Mouse (Mus musculus): ENCODE data around the gene Dnhd1. TPM values are rescaled to one million over a fixed set of nuclear protein-coding genes. Genes with fewer than 3 reads are reported as not detected.

Dnhd1 gene
- polyA plus RNA-seq, 1 experiment from 2014 or later: 2.8 TPM

GRCm38 (mm10) chr7:105761813-105762484 is 111.3 kb downstream of the Dnhd1 start:
- Histone ChIP-seq H3K9me3 (ENCODE audit: control insufficient read depth, low read length) (no peaks in the 10 kb centered on the region), H3K4me1 (ENCODE audit: control insufficient read depth, insufficient read depth, low read length) (no peaks in the 10 kb centered on the region), H3K4me3 (ENCODE audit: low read depth, low read length) (no peak overlapping the region), H3K27ac (ENCODE audit: low read depth, low read length) (no peak overlapping the region), H3K27me3 (ENCODE audit: control insufficient read depth, insufficient read depth, low read length) (no peaks in the 10 kb centered on the region), H3K4me2 (ENCODE audit: low read depth, low read length) (no peak overlapping the region), H3K9ac (replicated peaks; ENCODE audit: low read depth, low read length) (no peak overlapping the region), H3K36me3 (ENCODE audit: control insufficient read depth, insufficient read depth, low read length) (peaks cover 85% of the 10 kb centered on the region)
- ATAC-seq (ENCODE audit: low read depth): no peak
- WGBS: 22% methylated on average over 51 of the region's 51 CpGs

- peak; percentile 9; the same call in 1 of the 2 replicates for ATAC-seq (ENCODE audit: low read depth)
- WGBS: 19% methylated on average over 55 of the region's 55 CpGs
These were observed 112.1 kb downstream of the Dnhd1 start for GRCm38 (mm10) chr7:105762517-105763270.

GRCm38 (mm10) chr7:105764331-105764730 is 113.7 kb downstream of the Dnhd1 start:
- no peaks in the 10 kb centered on the region for H3K9me3 ChIP-seq (ENCODE audit: control insufficient read depth, low read length)
- WGBS: 84% methylated on average over 11 of the region's 11 CpGs

More at GRCm38 (mm10) chr7:105762517-105763270, 112.1 kb downstream of the Dnhd1 start:
- Histone ChIP-seq H3K4me3 (ENCODE audit: low read depth, low read length) (no peak overlapping the region), H3K36me3 (ENCODE audit: control insufficient read depth, insufficient read depth, low read length) (peaks cover 85% of the 10 kb centered on the region), H3K27ac (ENCODE audit: low read depth, low read length) (no peak overlapping the region), H3K9me3 (ENCODE audit: control insufficient read depth, low read length) (no peaks in the 10 kb centered on the region), H3K9ac (replicated peaks; ENCODE audit: low read depth, low read length) (no peak overlapping the region), H3K27me3 (ENCODE audit: control insufficient read depth, insufficient read depth, low read length) (no peaks in the 10 kb centered on the region), H3K4me1 (ENCODE audit: control insufficient read depth, insufficient read depth, low read length) (peaks cover 3% of the 10 kb centered on the region), H3K4me2 (ENCODE audit: low read depth, low read length) (no peak overlapping the region)

GRCm38 (mm10) chr7:105767729-105768165 is 117.1 kb downstream of the Dnhd1 start:
- H3K27ac ChIP-seq (ENCODE audit: low read depth, low read length): peak overlapping the region; percentile 40
- H3K36me3 ChIP-seq (ENCODE audit: control insufficient read depth, insufficient read depth, low read length): peaks cover 83% of the 10 kb centered on the region
- peak; percentile 5; the same call in 1 of the 2 replicates for ATAC-seq (ENCODE audit: low read depth)
- H3K4me2 ChIP-seq (ENCODE audit: low read depth, low read length): no peak overlapping the region
- WGBS: 16% methylated on average over 6 of the region's 6 CpGs
- H3K9ac ChIP-seq (replicated peaks; ENCODE audit: low read depth, low read length): no peak overlapping the region
- no peak overlapping the region for H3K4me3 ChIP-seq (ENCODE audit: low read depth, low read length)
- H3K9me3 ChIP-seq (ENCODE audit: control insufficient read depth, low read length): no peaks in the 10 kb centered on the region
- no peaks in the 10 kb centered on the region for H3K27me3 ChIP-seq (ENCODE audit: control insufficient read depth, insufficient read depth, low read length)
- H3K4me1 ChIP-seq (ENCODE audit: control insufficient read depth, insufficient read depth, low read length): peaks cover 19% of the 10 kb centered on the region

More at GRCm38 (mm10) chr7:105764331-105764730, 113.7 kb downstream of the Dnhd1 start:
- no peak for ATAC-seq (ENCODE audit: low read depth)
- Histone ChIP-seq H3K4me2 (ENCODE audit: low read depth, low read length) (no peak overlapping the region), H3K9ac (replicated peaks; ENCODE audit: low read depth, low read length) (no peak overlapping the region), H3K27me3 (ENCODE audit: control insufficient read depth, insufficient read depth, low read length) (no peaks in the 10 kb centered on the region), H3K4me1 (ENCODE audit: control insufficient read depth, insufficient read depth, low read length) (peaks cover 11% of the 10 kb centered on the region), H3K36me3 (ENCODE audit: control insufficient read depth, insufficient read depth, low read length) (peaks cover 76% of the 10 kb centered on the region), H3K4me3 (ENCODE audit: low read depth, low read length) (no peak overlapping the region), H3K27ac (ENCODE audit: low read depth, low read length) (no peak overlapping the region)

DNA sequence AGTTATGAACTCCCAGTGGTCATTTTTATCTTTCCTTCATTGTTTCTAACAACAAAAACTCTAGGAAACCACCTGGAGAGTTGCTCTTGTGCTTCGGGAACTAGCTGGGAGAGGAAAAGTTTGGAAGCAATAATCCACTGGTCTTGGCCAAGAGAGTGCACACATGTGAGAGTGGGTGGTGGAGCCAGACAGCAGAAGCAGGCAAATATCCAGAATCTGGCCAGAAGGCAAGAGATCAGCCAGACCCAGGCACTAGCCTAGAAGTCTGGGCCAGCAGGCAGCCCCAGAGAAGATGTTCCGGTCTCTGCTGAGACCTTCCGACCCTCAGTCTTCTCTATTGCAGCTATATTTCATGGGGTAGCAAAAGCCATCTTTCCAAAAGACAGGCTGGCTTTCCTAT is 119.3 kb downstream of the Dnhd1 start:
- no peak overlapping the region for H3K9ac ChIP-seq (replicated peaks; ENCODE audit: low read depth, low read length)
- no peaks in the 10 kb centered on the region for H3K27me3 ChIP-seq (ENCODE audit: control insufficient read depth, insufficient read depth, low read length)
- H3K36me3 ChIP-seq (ENCODE audit: control insufficient read depth, insufficient read depth, low read length): peaks cover 68% of the 10 kb centered on the region
- H3K4me1 ChIP-seq (ENCODE audit: control insufficient read depth, insufficient read depth, low read length): peaks cover 19% of the 10 kb centered on the region
- no peak for ATAC-seq (ENCODE audit: low read depth)
- no peak overlapping the region for H3K4me2 ChIP-seq (ENCODE audit: low read depth, low read length)
- no peak overlapping the region for H3K4me3 ChIP-seq (ENCODE audit: low read depth, low read length)
- H3K9me3 ChIP-seq (ENCODE audit: control insufficient read depth, low read length): no peaks in the 10 kb centered on the region
- WGBS: 94% methylated on average over 3 of the region's 3 CpGs
- H3K27ac ChIP-seq (ENCODE audit: low read depth, low read length): no peak overlapping the region

Other genes starting within 250 kb of the Dnhd1 start
- not detected in 2 replicates for gene Cnga4, start 246.3 kb upstream of the Dnhd1 start, polyA plus RNA-seq (2014; fragmentation: Nextera tagmentation; extraction: Ambion mirVana)
- gene Cckbr, start 225.1 kb upstream of the Dnhd1 start, polyA plus RNA-seq (2014; fragmentation: Nextera tagmentation; extraction: Ambion mirVana): 3.0 and 4.4 TPM in 2 replicates
- 21.2 and 33.3 TPM in 2 replicates for gene Cavin3, start 168.5 kb upstream of the Dnhd1 start, polyA plus RNA-seq (2014; fragmentation: Nextera tagmentation; extraction: Ambion mirVana)
- 93.8 and 98.1 TPM in 2 replicates for gene Smpd1, start 96.5 kb upstream of the Dnhd1 start, polyA plus RNA-seq (2014; fragmentation: Nextera tagmentation; extraction: Ambion mirVana)
- gene Apbb1, start 69.2 kb upstream of the Dnhd1 start, polyA plus RNA-seq (2014; fragmentation: Nextera tagmentation; extraction: Ambion mirVana): 220 and 224 TPM in 2 replicates
- 0.58 TPM in 1 of 2 replicates, not detected in the other for gene Hpx, start 50.7 kb upstream of the Dnhd1 start, polyA plus RNA-seq (2014; fragmentation: Nextera tagmentation; extraction: Ambion mirVana)
- gene Trim3, start 17.3 kb upstream of the Dnhd1 start, polyA plus RNA-seq (2014; fragmentation: Nextera tagmentation; extraction: Ambion mirVana): 92.3 and 93.1 TPM in 2 replicates
- gene Timm10b, start 10.8 kb upstream of the Dnhd1 start, polyA plus RNA-seq (2014; fragmentation: Nextera tagmentation; extraction: Ambion mirVana): 155 and 163 TPM in 2 replicates
- 84.7 and 87.5 TPM in 2 replicates for gene Arfip2, start 10.4 kb upstream of the Dnhd1 start, polyA plus RNA-seq (2014; fragmentation: Nextera tagmentation; extraction: Ambion mirVana)
- gene Gm45799, start 10.3 kb upstream of the Dnhd1 start, polyA plus RNA-seq (2014; fragmentation: Nextera tagmentation; extraction: Ambion mirVana): 6.1 and 31.1 TPM in 2 replicates
- gene Ilk, start 85.8 kb downstream of the Dnhd1 start, polyA plus RNA-seq (2014; fragmentation: Nextera tagmentation; extraction: Ambion mirVana): 182 and 227 TPM in 2 replicates
- gene Rrp8, start 86.6 kb downstream of the Dnhd1 start, polyA plus RNA-seq (2014; fragmentation: Nextera tagmentation; extraction: Ambion mirVana): 22.9 and 28.5 TPM in 2 replicates
- 118 and 120 TPM in 2 replicates for gene Taf10, start 93.5 kb downstream of the Dnhd1 start, polyA plus RNA-seq (2014; fragmentation: Nextera tagmentation; extraction: Ambion mirVana)
- gene Tpp1, start 101.4 kb downstream of the Dnhd1 start, polyA plus RNA-seq (2014; fragmentation: Nextera tagmentation; extraction: Ambion mirVana): 39.2 and 52.7 TPM in 2 replicates
- 20.7 and 20.8 TPM in 2 replicates for gene Dchs1, start 136.8 kb downstream of the Dnhd1 start, polyA plus RNA-seq (2014; fragmentation: Nextera tagmentation; extraction: Ambion mirVana)
- 186 and 212 TPM in 2 replicates for gene Mrpl17, start 160.3 kb downstream of the Dnhd1 start, polyA plus RNA-seq (2014; fragmentation: Nextera tagmentation; extraction: Ambion mirVana)